Mouse (Mus musculus): Measurements from ENCODE around the gene Ros1.

Gene Ros1

GRCm38 (mm10) chr10:52194957-52195852, at the start of gene Ros1:
Gene Ros1 (minus strand): TSS chr10:52195244.
- no peak for DNase-seq

- no peak for DNase-seq
Measured at GRCm38 (mm10) chr10:52242680-52243323, 47.8 kb upstream of the Ros1 start.

GRCm38 (mm10) chr10:52242015-52242414, 47.0 kb upstream of the Ros1 start:
- DNase-seq: no peak

- no peak for DNase-seq
Measured at GRCm38 (mm10) chr10:52235461-52235860, 40.4 kb upstream of the Ros1 start.

GRCm38 (mm10) chr10:52234654-52234981, 39.6 kb upstream of the Ros1 start:
- no peak for DNase-seq

- DNase-seq: peak; percentile 33
Measured at GRCm38 (mm10) chr10:52233969-52234653, 39.1 kb upstream of the Ros1 start.

- peak; percentile 82 for DNase-seq
Measured at GRCm38 (mm10) chr10:52233301-52233968, 38.4 kb upstream of the Ros1 start, which contains the start of gene Dcbld1. Gene Dcbld1 (plus strand): TSS chr10:52233619.

- DNase-seq: peak; percentile 35
Measured at GRCm38 (mm10) chr10:52232196-52233176, 37.4 kb upstream of the Ros1 start.

- DNase-seq: no peak
Measured at GRCm38 (mm10) chr10:52219600-52219999, 24.6 kb upstream of the Ros1 start.

- no peak for DNase-seq
Measured at GRCm38 (mm10) chr10:52217564-52217934, 22.5 kb upstream of the Ros1 start.

- peak; percentile 65 for DNase-seq
Measured at GRCm38 (mm10) chr10:52216797-52217563, 21.9 kb upstream of the Ros1 start.

GRCm38 (mm10) chr10:52215267-52215818, 20.3 kb upstream of the Ros1 start:
- DNase-seq: no peak

GRCm38 (mm10) chr10:52204006-52204405, 9.0 kb upstream of the Ros1 start:
- no peak for DNase-seq

GRCm38 (mm10) chr10:52185900-52186299, 9.1 kb downstream of the Ros1 start:
- no peak for DNase-seq

GRCm38 (mm10) chr10:52182878-52183277, 12.2 kb downstream of the Ros1 start:
- no peak for DNase-seq

GRCm38 (mm10) chr10:52174376-52174775, 20.7 kb downstream of the Ros1 start:
- no peak for DNase-seq

GRCm38 (mm10) chr10:52170489-52170888, 24.6 kb downstream of the Ros1 start:
- no peak for DNase-seq

- DNase-seq: no peak
Measured at GRCm38 (mm10) chr10:52169841-52170240, 25.2 kb downstream of the Ros1 start.

GRCm38 (mm10) chr10:52165376-52165775, 29.7 kb downstream of the Ros1 start:
- DNase-seq: no peak

- DNase-seq: no peak
Measured at GRCm38 (mm10) chr10:52160604-52161003, 34.4 kb downstream of the Ros1 start.

GRCm38 (mm10) chr10:52159704-52160103, 35.3 kb downstream of the Ros1 start:
- DNase-seq: no peak

Data from cerebellum, adult 9-10 months (tissue).